Mouse (Mus musculus): ENCODE data around the gene Slc35f6. TPM values are rescaled to one million over a fixed set of nuclear protein-coding genes. Genes with fewer than 3 reads are reported as not detected.

Slc35f6 gene
- polyA plus RNA-seq, 1 experiment, result 33.1 TPM

- Histone ChIP-seq H3K36me3 (ENCODE audit: control insufficient read depth, insufficient read depth) (no peaks in the 10 kb centered on the region), H3K4me2 (ENCODE audit: low read depth) (no peak overlapping the region), H3ac (ENCODE audit: control insufficient read depth, insufficient read length) (no peak overlapping the region), H3K27me3 (ENCODE audit: control insufficient read depth, insufficient read depth, insufficient read length) (peaks cover 35% of the 10 kb centered on the region), H3K79me2 (ENCODE audit: control insufficient read depth, insufficient read depth) (no peaks in the 10 kb centered on the region), H3K4me3 (no peak overlapping the region)
- no peak for TF ChIP-seq USF1 (IDR thresholded peaks at IDR 0.05; ENCODE audit: low read depth)
- TF ChIP-seq POLR2A (IDR thresholded peaks at IDR 0.05; ENCODE audit: insufficient read length, low read depth), result no peak
- TF ChIP-seq MAX (IDR thresholded peaks at IDR 0.05; ENCODE audit: low read depth), result no peak
- TF ChIP-seq REST (IDR thresholded peaks at IDR 0.05; ENCODE audit: insufficient read depth, insufficient read length), result no peak
- TF ChIP-seq POLR2AphosphoS2 (IDR thresholded peaks at IDR 0.05; ENCODE audit: insufficient read length, low read depth), result no peak
Observed at GRCm38 (mm10) chr5:30632134-30632533, 15.6 kb upstream of the Slc35f6 start.

GRCm38 (mm10) chr5:30636994-30637393 is 10.7 kb upstream of the Slc35f6 start:
- Histone ChIP-seq H3ac (ENCODE audit: control insufficient read depth, insufficient read length) (no peak overlapping the region), H3K27me3 (ENCODE audit: control insufficient read depth, insufficient read depth, insufficient read length) (peaks cover 5% of the 10 kb centered on the region), H3K4me3 (no peak overlapping the region), H3K4me2 (ENCODE audit: low read depth) (no peak overlapping the region), H3K79me2 (ENCODE audit: control insufficient read depth, insufficient read depth) (no peaks in the 10 kb centered on the region), H3K36me3 (ENCODE audit: control insufficient read depth, insufficient read depth) (no peaks in the 10 kb centered on the region)
- no peak for TF ChIP-seq TCF3 (IDR thresholded peaks at IDR 0.05; ENCODE audit: insufficient read length, low read depth)
- no peak for TF ChIP-seq REST (IDR thresholded peaks at IDR 0.05; ENCODE audit: insufficient read depth, insufficient read length)
- no peak for TF ChIP-seq TCF12 (IDR thresholded peaks at IDR 0.05; ENCODE audit: insufficient read depth, poor library complexity, severe bottlenecking)
- TF ChIP-seq MYOD1 (IDR thresholded peaks at IDR 0.05; ENCODE audit: control insufficient read depth in 1 of 3, insufficient read length in 2 of 3, low read depth in 2 of 3), result no peak
- no peak for TF ChIP-seq CEBPB (IDR thresholded peaks at IDR 0.05; ENCODE audit: insufficient read depth, poor library complexity, severe bottlenecking)
- TF ChIP-seq POLR2AphosphoS2 (IDR thresholded peaks at IDR 0.05; ENCODE audit: insufficient read length, low read depth), result no peak
- no peak for TF ChIP-seq MYOG (IDR thresholded peaks at IDR 0.05; ENCODE audit: control insufficient read depth in 1 of 3, insufficient read depth in 1 of 3, insufficient read length in 2 of 3, low read depth in 2 of 3)
- TF ChIP-seq POLR2A (IDR thresholded peaks at IDR 0.05; ENCODE audit: insufficient read length, low read depth), result no peak
- no peak for TF ChIP-seq E2F4 (IDR thresholded peaks at IDR 0.05; ENCODE audit: insufficient read depth)
- no peak for TF ChIP-seq MAX (IDR thresholded peaks at IDR 0.05; ENCODE audit: low read depth)
- no peak for TF ChIP-seq USF1 (IDR thresholded peaks at IDR 0.05; ENCODE audit: low read depth)
- TF ChIP-seq SRF (IDR thresholded peaks at IDR 0.05; ENCODE audit: control insufficient read depth, insufficient read length, low read depth), result no peak

- peaks cover 5% of the 10 kb centered on the region for H3K27me3 ChIP-seq (ENCODE audit: control insufficient read depth, insufficient read depth, insufficient read length)
- H3K36me3 ChIP-seq (ENCODE audit: control insufficient read depth, insufficient read depth), result no peaks in the 10 kb centered on the region
- no peak overlapping the region for H3ac ChIP-seq (ENCODE audit: control insufficient read depth, insufficient read length)
- H3K4me2 ChIP-seq (ENCODE audit: low read depth), result no peak overlapping the region
- no peak overlapping the region for H3K4me3 ChIP-seq
- TF ChIP-seq MYOG (IDR thresholded peaks at IDR 0.05; ENCODE audit: control insufficient read depth in 1 of 3, insufficient read depth in 1 of 3, insufficient read length in 2 of 3, low read depth in 2 of 3), result no peak
- TF ChIP-seq CEBPB (IDR thresholded peaks at IDR 0.05; ENCODE audit: insufficient read depth, poor library complexity, severe bottlenecking), result no peak
- TF ChIP-seq POLR2A (IDR thresholded peaks at IDR 0.05; ENCODE audit: insufficient read length, low read depth), result no peak
- no peak for TF ChIP-seq TCF3 (IDR thresholded peaks at IDR 0.05; ENCODE audit: insufficient read length, low read depth)
- TF ChIP-seq TCF12 (IDR thresholded peaks at IDR 0.05; ENCODE audit: insufficient read depth, poor library complexity, severe bottlenecking), result no peak
- TF ChIP-seq USF1 (IDR thresholded peaks at IDR 0.05; ENCODE audit: low read depth), result no peak
- no peak for TF ChIP-seq REST (IDR thresholded peaks at IDR 0.05; ENCODE audit: insufficient read depth, insufficient read length)
- no peak for TF ChIP-seq SRF (IDR thresholded peaks at IDR 0.05; ENCODE audit: control insufficient read depth, insufficient read length, low read depth)
- TF ChIP-seq MAX (IDR thresholded peaks at IDR 0.05; ENCODE audit: low read depth), result no peak
- TF ChIP-seq MYOD1 (IDR thresholded peaks at IDR 0.05; ENCODE audit: control insufficient read depth in 1 of 3, insufficient read length in 2 of 3, low read depth in 2 of 3), result no peak
- no peak for TF ChIP-seq POLR2AphosphoS2 (IDR thresholded peaks at IDR 0.05; ENCODE audit: insufficient read length, low read depth)
- H3K79me2 ChIP-seq (ENCODE audit: control insufficient read depth, insufficient read depth), result no peaks in the 10 kb centered on the region
Observed at GRCm38 (mm10) chr5:30638041-30638440, 9.7 kb upstream of the Slc35f6 start.

GRCm38 (mm10) chr5:30643477-30644179 is 4.1 kb upstream of the Slc35f6 start:
- no peaks in the 10 kb centered on the region for H3K36me3 ChIP-seq (ENCODE audit: control insufficient read depth, insufficient read depth)
- no peak overlapping the region for H3K4me3 ChIP-seq
- TF ChIP-seq USF1 (IDR thresholded peaks at IDR 0.05; ENCODE audit: low read depth) (no peak), TCF12 (IDR thresholded peaks at IDR 0.05; ENCODE audit: insufficient read depth, poor library complexity, severe bottlenecking) (no peak), E2F4 (IDR thresholded peaks at IDR 0.05; ENCODE audit: insufficient read depth) (no peak), POLR2A (IDR thresholded peaks at IDR 0.05; ENCODE audit: insufficient read length, low read depth) (no peak), CEBPB (IDR thresholded peaks at IDR 0.05; ENCODE audit: insufficient read depth, poor library complexity, severe bottlenecking) (no peak), REST (IDR thresholded peaks at IDR 0.05; ENCODE audit: insufficient read depth, insufficient read length) (no peak), POLR2AphosphoS2 (IDR thresholded peaks at IDR 0.05; ENCODE audit: insufficient read length, low read depth) (no peak), TCF3 (IDR thresholded peaks at IDR 0.05; ENCODE audit: insufficient read length, low read depth) (no peak)
- no peak overlapping the region for H3ac ChIP-seq (ENCODE audit: control insufficient read depth, insufficient read length)
- H3K79me2 ChIP-seq (ENCODE audit: control insufficient read depth, insufficient read depth), result peaks cover 6% of the 10 kb centered on the region
- H3K27me3 ChIP-seq (ENCODE audit: control insufficient read depth, insufficient read depth, insufficient read length), result no peaks in the 10 kb centered on the region
- H3K4me2 ChIP-seq (ENCODE audit: low read depth), result no peak overlapping the region

- Histone ChIP-seq H3K27me3 (ENCODE audit: control insufficient read depth, insufficient read depth, insufficient read length) (no peaks in the 10 kb centered on the region), H3K79me2 (ENCODE audit: control insufficient read depth, insufficient read depth) (peaks cover 17% of the 10 kb centered on the region), H3ac (ENCODE audit: control insufficient read depth, insufficient read length) (no peak overlapping the region), H3K4me3 (no peak overlapping the region), H3K4me2 (ENCODE audit: low read depth) (no peak overlapping the region), H3K36me3 (ENCODE audit: control insufficient read depth, insufficient read depth) (no peaks in the 10 kb centered on the region)
- TF ChIP-seq POLR2AphosphoS2 (IDR thresholded peaks at IDR 0.05; ENCODE audit: insufficient read length, low read depth), result no peak
- TF ChIP-seq MYOG (IDR thresholded peaks at IDR 0.05; ENCODE audit: control insufficient read depth in 1 of 3, insufficient read depth in 1 of 3, insufficient read length in 2 of 3, low read depth in 2 of 3), result no peak
- TF ChIP-seq MYOD1 (IDR thresholded peaks at IDR 0.05; ENCODE audit: control insufficient read depth in 1 of 3, insufficient read length in 2 of 3, low read depth in 2 of 3), result no peak
- no peak for TF ChIP-seq E2F4 (IDR thresholded peaks at IDR 0.05; ENCODE audit: insufficient read depth)
- no peak for TF ChIP-seq SRF (IDR thresholded peaks at IDR 0.05; ENCODE audit: control insufficient read depth, insufficient read length, low read depth)
- TF ChIP-seq USF1 (IDR thresholded peaks at IDR 0.05; ENCODE audit: low read depth), result no peak
- TF ChIP-seq TCF12 (IDR thresholded peaks at IDR 0.05; ENCODE audit: insufficient read depth, poor library complexity, severe bottlenecking), result no peak
- TF ChIP-seq TCF3 (IDR thresholded peaks at IDR 0.05; ENCODE audit: insufficient read length, low read depth), result no peak
- TF ChIP-seq CEBPB (IDR thresholded peaks at IDR 0.05; ENCODE audit: insufficient read depth, poor library complexity, severe bottlenecking), result no peak
- TF ChIP-seq MAX (IDR thresholded peaks at IDR 0.05; ENCODE audit: low read depth), result no peak
- TF ChIP-seq POLR2A (IDR thresholded peaks at IDR 0.05; ENCODE audit: insufficient read length, low read depth), result no peak
- no peak for TF ChIP-seq REST (IDR thresholded peaks at IDR 0.05; ENCODE audit: insufficient read depth, insufficient read length)
Observed at GRCm38 (mm10) chr5:30646036-30646435, 1.7 kb upstream of the Slc35f6 start.
